ENCODE assay signal across 14 mouse cellular contexts in the genomic region with DNA sequence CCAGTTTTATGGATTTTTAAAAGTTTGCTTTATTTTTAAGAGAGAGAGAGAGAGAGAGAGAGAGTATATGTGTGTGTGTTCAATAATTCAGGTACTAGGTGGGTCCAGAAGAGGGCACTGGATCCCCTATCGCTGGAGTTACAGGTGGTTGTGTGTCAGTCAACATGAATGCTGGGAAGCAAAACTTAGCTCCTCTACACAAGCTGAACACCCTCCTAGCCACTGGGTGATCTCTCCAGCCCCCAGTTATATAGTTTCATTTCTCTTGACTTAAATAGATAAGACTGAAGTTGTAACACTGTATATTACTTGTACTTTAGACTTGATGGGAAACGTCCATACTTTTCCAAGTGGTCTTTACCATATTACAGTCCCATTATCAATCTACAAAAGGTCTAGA. TPM values are rescaled to one million over a fixed set of nuclear protein-coding genes. Genes with fewer than 3 reads are reported as not detected.
A peak's percentile ranks its signal among the peaks of the same experiment; 100 is the strongest.
DNase-seq lines count a peak whose midpoint lies in the region; ATAC-seq and TF ChIP-seq lines count a peak whose summit lies in the region.
"Had no signal": no experiment of that assay in that cellular context is flagged by ENCODE, and none has a peak within 500 bp of the region (broad histone marks: within the 10 kb centered on the region; RNA-seq: fewer than 3 reads in every experiment).

No protein-coding gene starts in this region.

- no peaks in the 10 kb centered on the region for H3K27me3 ChIP-seq in liver, postnatal 0 days (ENCODE audit: insufficient read depth, low read length)
- H3K27me3 ChIP-seq: embryonic facial prominence, embryonic 13.5 days; limb, embryonic 13.5 days had no signal

- peaks cover 10% of the 10 kb centered on the region; the same call in 1 of the 2 replicates for H3K4me1 ChIP-seq in liver, postnatal 0 days (ENCODE audit: insufficient read depth)
- H3K4me1 ChIP-seq: embryonic facial prominence, embryonic 13.5 days; forebrain, embryonic 10.5 days; limb, embryonic 13.5 days had no signal

- no peak for ATAC-seq in liver, postnatal 0 days
- peak; percentile 11 for ATAC-seq in inflammation-experienced regulatory T-cells, adult 6 months
- ATAC-seq: hindbrain, postnatal 0 days had no signal

- no peaks in the 10 kb centered on the region for H3K36me3 ChIP-seq in liver, postnatal 0 days (replicated peaks; ENCODE audit: insufficient read depth, low read length)
- H3K36me3 ChIP-seq: embryonic facial prominence, embryonic 13.5 days; forebrain, embryonic 10.5 days; limb, embryonic 13.5 days had no signal

- H3K9me3 ChIP-seq in liver, postnatal 0 days (ENCODE audit: low read length): no peaks in the 10 kb centered on the region
- H3K9me3 ChIP-seq: embryonic facial prominence, embryonic 13.5 days; forebrain, embryonic 10.5 days; limb, embryonic 13.5 days had no signal

- WGBS in liver, postnatal 0 days (ENCODE audit: insufficient replicate concordance): 75% methylated on average over 2 of the region's 2 CpGs

- H3K4me2 ChIP-seq in liver, postnatal 0 days (ENCODE audit: low read depth, low read length): no peak overlapping the region
- H3K4me2 ChIP-seq: embryonic facial prominence, embryonic 13.5 days; limb, embryonic 13.5 days had no signal

- H3K4me3 ChIP-seq in liver, postnatal 0 days (ENCODE audit: low read depth, low read length): no peak overlapping the region
- H3K4me3 ChIP-seq: embryonic facial prominence, embryonic 13.5 days; forebrain, embryonic 10.5 days; limb, embryonic 13.5 days had no signal

- H3K27ac ChIP-seq in liver, postnatal 0 days (ENCODE audit: low read depth): no peak overlapping the region
- H3K27ac ChIP-seq: embryonic facial prominence, embryonic 13.5 days; forebrain, embryonic 10.5 days; hindbrain, postnatal 0 days; limb, embryonic 13.5 days had no signal

- intact Hi-C loops in heart, postnatal 25 days (cut with DNase I): no loop called here

- DNase-seq in heart, adult 11 months: peak; percentile 40
- no peak for DNase-seq in heart, postnatal 25 days (ENCODE audit: low spot score)
- no peak for DNase-seq in liver, postnatal 0 days
- no peak for DNase-seq in liver
- peak; percentile 75 for DNase-seq in thymus, postnatal 25 days
- DNase-seq in right cerebral cortex, adult 18-20 months: no peak
- no peak for DNase-seq in lung, postnatal 4 days
- DNase-seq: cerebellum, adult 11 months; kidney, postnatal 25 days had no signal

- peak; percentile 23 for TF ChIP-seq CTCF in liver, postnatal 0 days (IDR thresholded peaks at IDR 0.05; ENCODE audit: low read depth)

- no peak for TF ChIP-seq EP300 in liver, postnatal 0 days (IDR thresholded peaks at IDR 0.05; ENCODE audit: low read depth)

- no peak overlapping the region for H3K9ac ChIP-seq in liver, postnatal 0 days (replicated peaks)
- H3K9ac ChIP-seq: embryonic facial prominence, embryonic 13.5 days; limb, embryonic 13.5 days had no signal

RNA-seq across cellular contexts. Expression of a gene that starts 39.7 kb away (rescaled TPM):
- total RNA-seq in heart, postnatal 25 days (2021): 100 to 1,000 TPM; 181 to 216 TPM
- 7.9 and 11.7 TPM in 2 replicates for polyA plus RNA-seq in liver, postnatal 0 days (2015; fragmentation: Nextera tagmentation; extraction: Ambion mirVana)
- 10 to 100 TPM; 14.1 to 58.2 (median 51.0) TPM for polyA plus RNA-seq in inflammation-experienced regulatory T-cells, adult 6 months (2017; shearing (Covaris generic))

Comparison
In these comparisons a context has a peak if more than half of its experiments do, and no peak if none do; other contexts are left out.
1. DNase-seq: peak in heart, adult 11 months (single experiment) and thymus, postnatal 25 days (single experiment); none in heart, postnatal 25 days (single experiment), liver, postnatal 0 days (single experiment), liver (single experiment), right cerebral cortex, adult 18-20 months (single experiment) and lung, postnatal 4 days (0 of 2).